Mouse (Mus musculus) ES-E14 (cell line): ENCODE measurements around the gene Agrn.

Experiments used
- CHD2 ChIP-seq: IDR thresholded peaks from 2 replicates; pipeline ENCODE4 v1.6.1; 2014; ENCODE audit warnings: mild to moderate bottlenecking, low read depth, low read length, inconsistent platforms
- HCFC1 ChIP-seq: IDR thresholded peaks from 2 replicates; pipeline ENCODE4 v1.6.1; 2012; ENCODE audit warnings: low read length, inconsistent platforms, borderline replicate concordance; ENCODE audit not compliant: insufficient read depth
- ZC3H11A ChIP-seq: IDR thresholded peaks from 2 replicates; pipeline ENCODE4 v1.6.1; 2012; ENCODE audit warnings: low read depth, mild to moderate bottlenecking, inconsistent platforms, low read length, borderline replicate concordance

DNA sequence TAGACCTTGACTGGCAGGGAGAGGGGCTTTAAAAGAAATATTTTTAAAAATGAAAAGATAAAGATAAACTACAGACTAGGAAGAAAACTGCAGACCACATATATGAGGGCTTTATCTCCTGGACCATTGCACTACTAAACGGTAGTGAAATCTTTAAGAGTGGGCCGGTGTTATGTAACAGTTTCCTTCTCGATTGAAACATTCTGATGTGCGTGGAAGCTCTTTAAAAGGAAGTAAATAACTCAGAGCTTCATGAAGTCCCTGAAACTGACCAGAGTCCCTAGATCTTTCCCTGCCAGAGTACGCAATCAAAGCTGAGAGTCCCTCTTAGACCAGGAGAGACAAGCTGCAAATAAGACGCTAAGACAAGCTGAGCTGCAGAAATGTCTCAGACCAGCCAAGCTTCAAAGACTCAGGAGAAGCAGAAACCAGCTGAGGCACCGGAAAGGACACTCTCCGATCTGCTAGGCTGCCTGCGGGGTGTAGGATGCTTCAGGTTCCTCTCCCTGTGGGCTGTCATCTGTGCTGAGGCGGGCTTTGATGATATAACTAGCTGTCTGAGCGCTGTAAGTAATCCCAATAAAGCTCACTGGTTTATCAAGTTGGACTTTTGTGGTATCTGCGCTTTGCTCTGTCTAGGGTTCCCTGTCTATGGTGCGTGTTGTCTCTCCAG lies 12.8 kb upstream of the Agrn start:
- no peak for TF ChIP-seq CHD2
- TF ChIP-seq ZC3H11A, result no peak
- TF ChIP-seq HCFC1, result no peak
